Mouse (Mus musculus) thymus, postnatal 0 days (tissue): ENCODE results near the gene H2-T24. TPM values are rescaled to one million over a fixed set of nuclear protein-coding genes. Genes with fewer than 3 reads are reported as not detected.
"Not testable (repeated sequence)": the region's sequence is repeated elsewhere in the genome, so short reads cannot be mapped to it uniquely, and the experiment has no call there.

Experiments used
- DNase-seq: peaks from one replicate; pipeline ENCODE4 v3.0.0-alpha.2; 2015; ENCODE audit warnings: low spot score
- polyA plus RNA-seq: library from polyadenylated mRNA; unstranded; fragments of >200 nt; fragmentation: Nextera tagmentation; extraction: Ambion mirVana; gene quantifications from 2 replicates; pipeline ENCODE4 v1.2.1, GENCODE M21; 2015

The H2-T24 gene
- polyA plus RNA-seq = 4.2 and 6.5 TPM in 2 replicates

- DNase-seq = peak; percentile 91
Measured at GRCm38 (mm10) chr17:36020191-36021073, at the start of gene H2-T24. Gene H2-T24 (minus strand): TSS chr17:36020560.

GRCm38 (mm10) chr17:36060829-36061228, 40.5 kb upstream of the H2-T24 start:
- peak; percentile 87 for DNase-seq

DNA sequence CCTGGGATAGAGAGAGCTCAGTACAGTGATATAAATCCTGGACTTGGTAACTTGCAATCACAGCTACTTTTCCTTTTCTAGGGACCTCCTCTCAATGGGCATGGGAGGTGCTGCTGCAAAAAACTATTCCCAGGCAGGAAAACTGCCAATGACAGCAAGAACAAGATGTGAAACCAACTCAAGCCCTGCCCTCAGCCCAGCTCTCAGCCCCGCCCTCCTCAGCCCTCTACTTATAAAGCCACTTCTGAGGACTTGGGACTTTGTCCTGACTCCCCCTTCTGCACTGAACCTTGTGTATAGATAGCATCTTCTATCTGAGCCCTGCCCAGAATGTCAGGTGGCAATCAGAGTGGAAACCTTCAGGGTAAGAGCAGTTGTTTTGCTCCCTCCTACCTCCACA, 38.0 kb upstream of the H2-T24 start, which contains the start of gene Gm11127:
TSS of gene Gm11127 (minus strand) at position 10 of the 400 bp plus-strand sequence.
- DNase-seq = not testable (repeated sequence)

DNA sequence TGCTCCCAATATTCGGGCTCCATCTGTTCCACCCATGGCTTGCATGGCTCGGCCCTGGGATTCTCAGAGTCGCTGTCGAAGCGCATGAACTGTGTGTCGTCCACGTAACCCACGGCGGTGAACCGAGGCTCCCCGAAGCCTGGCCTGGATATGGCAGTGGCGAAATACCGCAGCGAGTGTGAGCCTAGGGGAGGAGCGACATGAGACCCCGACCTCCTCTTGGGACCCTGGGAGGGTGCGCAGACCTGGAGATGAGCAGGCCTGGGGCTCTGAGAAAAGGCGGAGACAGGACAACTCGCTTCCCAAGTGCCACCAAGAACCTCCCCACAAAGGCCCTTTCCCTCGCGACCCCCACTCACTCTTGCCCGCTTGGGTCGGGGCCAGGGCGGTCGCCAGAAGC, 37.6 kb upstream of the H2-T24 start:
- not testable (repeated sequence) for DNase-seq

DNA sequence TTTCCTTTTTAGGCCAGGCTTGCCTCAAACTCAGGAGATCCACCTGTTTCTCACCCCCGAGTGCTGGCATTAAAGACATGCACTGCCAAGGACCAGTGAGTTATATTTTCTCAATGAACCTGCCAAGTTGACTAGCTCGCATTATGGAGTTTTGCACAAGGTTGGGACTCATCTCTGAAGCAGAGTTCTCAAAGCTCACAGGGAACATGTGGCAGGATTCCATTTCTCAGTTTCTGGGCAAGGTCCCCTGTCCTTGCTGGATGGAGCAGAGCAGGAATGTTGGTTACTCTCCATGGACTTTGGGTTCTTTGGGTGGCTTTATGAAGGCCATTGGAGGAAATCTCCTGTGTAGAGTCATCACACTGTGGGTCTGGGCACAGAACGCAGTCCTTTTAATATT, 22.9 kb upstream of the H2-T24 start:
- no peak for DNase-seq

DNA sequence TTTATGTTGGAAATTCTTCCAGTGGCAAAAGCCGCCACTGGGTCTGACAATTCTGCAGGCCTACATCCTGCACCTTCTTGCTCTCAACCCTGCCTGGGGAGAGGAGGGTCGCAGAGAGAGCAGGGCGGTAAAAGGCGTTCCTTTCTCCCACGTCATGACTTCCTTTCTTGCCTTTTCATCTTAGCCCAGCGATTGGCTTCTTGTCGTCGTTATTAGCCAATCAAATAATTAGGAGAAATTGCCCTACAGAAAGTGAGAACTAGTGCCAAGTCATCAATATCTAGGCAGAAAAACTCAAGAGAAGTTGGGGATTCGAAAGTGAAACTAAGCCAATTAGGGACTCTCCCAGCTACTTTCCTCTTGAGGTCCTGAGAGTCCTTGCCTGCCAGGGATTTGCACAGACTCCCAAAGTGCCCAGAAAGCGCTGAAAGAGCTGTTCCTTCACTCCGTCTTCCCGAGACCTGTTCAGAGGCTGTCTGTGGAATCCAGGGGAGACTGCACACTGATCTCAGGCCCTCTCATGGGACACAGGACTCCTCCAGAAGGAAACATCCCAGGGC, 22.3 kb upstream of the H2-T24 start, which contains the start of the genes H2-T22 and Gm6034:
TSS of gene H2-T22 (minus strand) at position 138 of the 560 bp plus-strand sequence.
TSS of gene Gm6034 (plus strand) at position 352 of the 560 bp plus-strand sequence.
- DNase-seq = peak; percentile 95

- not testable (repeated sequence) for DNase-seq
Measured at GRCm38 (mm10) chr17:36042055-36042454, 21.7 kb upstream of the H2-T24 start.

DNA sequence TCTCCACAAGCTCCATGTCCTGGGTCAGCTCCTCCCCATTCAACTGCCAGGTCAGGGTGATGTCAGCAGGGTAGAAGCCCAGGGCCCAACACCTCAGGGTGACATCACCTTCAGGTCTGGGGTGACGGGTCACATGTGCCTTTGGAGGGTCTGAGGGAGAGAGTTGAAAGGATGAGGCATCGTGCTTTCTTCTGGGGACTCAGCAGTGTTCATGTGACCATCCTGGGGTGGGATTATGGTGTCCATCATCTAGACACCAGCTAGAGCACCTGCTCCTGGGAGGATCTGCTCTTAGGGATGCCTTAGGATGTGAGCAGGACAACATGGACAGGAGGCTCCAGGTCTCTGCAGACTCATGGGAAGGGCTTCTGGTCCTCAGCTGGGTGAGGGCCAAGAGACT, 20.2 kb upstream of the H2-T24 start:
- not testable (repeated sequence) for DNase-seq

DNA sequence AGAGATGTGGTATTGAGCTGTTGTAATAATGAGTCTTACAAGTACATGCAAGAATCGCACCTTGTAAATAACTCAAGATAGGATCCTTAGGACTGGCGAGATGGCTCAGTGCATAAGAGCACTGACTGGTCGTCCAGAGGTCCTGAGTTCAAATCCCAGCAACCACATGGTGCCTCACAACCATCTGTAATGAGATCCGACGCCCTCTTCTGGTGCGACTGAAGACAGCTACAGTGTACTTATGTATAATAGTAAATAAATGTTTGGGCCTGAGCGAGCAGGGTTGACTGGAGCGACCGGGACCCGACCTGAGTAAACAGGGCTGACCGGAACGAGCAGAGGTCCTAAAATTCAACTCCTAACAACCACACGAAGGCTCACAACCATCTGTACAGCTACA, 15.8 kb upstream of the H2-T24 start:
- DNase-seq = not testable (repeated sequence)

GRCm38 (mm10) chr17:36035010-36035638, 14.8 kb upstream of the H2-T24 start:
- peak; percentile 65 for DNase-seq

DNA sequence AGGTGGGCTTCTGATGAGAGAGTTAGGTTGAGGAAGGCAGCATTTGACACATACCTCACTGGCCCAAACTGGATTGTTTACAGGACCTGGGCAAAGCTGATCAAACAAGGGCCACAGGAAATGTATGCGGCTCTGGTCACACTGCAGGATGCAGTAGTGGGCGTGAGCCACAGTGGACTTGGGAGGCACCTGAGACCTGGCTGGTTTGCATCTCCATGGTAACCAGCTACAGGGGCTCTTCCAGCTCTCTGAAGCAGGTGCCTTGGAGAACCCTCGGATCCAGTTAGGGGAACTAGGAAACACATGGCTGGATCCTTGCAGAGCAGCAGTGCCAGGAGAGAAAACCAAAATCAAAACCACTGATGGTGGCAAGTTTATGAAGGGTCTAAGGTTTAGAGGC, 14.2 kb upstream of the H2-T24 start:
- DNase-seq = not testable (repeated sequence)

DNA sequence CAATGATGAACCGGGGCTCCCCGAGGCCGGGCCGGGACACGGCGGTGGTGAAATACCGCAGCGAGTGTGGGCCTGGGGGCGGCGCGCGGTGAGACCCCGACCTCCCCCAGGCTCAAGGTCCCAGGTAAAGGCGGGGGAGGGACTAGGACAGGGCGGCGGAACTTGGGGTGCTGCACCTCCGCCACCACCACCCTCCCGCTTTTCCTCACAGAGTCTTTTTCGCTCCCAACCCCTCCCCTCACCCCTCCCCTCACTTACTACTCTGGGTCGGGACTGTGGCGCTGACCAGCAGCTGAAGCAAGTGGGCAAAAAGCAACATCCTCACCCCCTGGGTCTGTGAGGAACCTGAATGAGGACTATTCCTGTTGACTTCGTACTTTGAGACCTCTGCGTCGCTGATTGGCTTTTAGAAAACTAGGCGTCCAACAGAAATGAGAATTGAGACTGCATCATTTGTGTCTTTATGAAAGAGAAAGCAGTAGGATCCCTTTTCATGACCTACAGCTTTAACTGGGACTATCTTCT, 12.1 kb upstream of the H2-T24 start, which contains the start of gene H2-T23:
TSS of gene H2-T23 (minus strand) at position 505 of the 525 bp plus-strand sequence.
- peak; percentile 83 for DNase-seq

GRCm38 (mm10) chr17:36031583-36032331, 11.4 kb upstream of the H2-T24 start:
- DNase-seq = peak; percentile 55

DNA sequence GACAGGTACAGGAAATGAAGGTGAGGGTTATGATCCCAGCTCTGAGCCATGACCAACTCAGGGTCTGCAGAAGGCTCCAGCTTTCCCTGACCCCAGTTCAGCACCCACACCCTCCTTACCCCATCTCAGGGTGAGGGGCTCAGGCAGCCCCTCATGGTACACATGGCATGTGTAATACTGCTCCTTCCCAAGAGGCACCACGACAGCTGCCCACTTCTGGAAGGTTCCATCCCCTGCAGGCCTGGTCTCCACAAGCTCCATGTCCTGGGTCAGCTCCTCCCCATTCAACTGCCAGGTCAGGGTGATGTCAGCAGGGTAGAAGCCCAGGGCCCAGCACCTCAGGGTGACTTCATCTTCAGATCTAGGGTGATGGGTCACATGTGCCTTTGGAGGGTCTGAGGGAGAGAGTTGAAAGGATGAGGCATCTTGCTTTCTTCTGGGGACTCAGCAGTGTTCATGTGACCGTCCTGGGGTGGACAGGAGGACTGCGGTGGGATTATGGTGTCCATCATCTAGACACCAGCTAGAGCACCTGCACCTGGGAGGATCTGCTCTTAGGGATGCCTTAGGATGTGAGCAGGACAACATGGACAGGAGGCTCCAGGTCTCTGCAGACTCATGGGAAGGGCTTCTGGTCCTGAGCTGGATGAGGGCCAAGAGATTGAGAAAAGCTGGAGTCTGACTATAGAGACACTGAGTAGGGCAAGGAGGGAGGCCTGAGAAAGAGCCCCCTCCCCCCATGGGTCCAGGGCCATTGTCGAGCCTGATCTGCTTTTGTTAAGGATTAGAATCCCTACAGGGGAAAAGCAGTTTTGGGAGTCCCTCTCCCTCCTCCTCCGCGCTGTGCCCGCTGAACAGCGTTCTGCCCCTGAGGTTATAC, 10.6 kb upstream of the H2-T24 start:
- DNase-seq = not testable (repeated sequence)

- DNase-seq = not testable (repeated sequence)
Measured at GRCm38 (mm10) chr17:36030046-36030702, 9.8 kb upstream of the H2-T24 start.

GRCm38 (mm10) chr17:36028879-36029619, 8.7 kb upstream of the H2-T24 start:
- no peak for DNase-seq

- DNase-seq = no peak
Measured at GRCm38 (mm10) chr17:36027663-36028062, 7.3 kb upstream of the H2-T24 start.

GRCm38 (mm10) chr17:36025901-36026300, 5.5 kb upstream of the H2-T24 start:
- DNase-seq = no peak
